Mouse (Mus musculus) neural tube, embryonic 14.5 days (tissue): ENCODE data around the gene Agrn. TPM values are rescaled to one million over a fixed set of nuclear protein-coding genes. Genes with fewer than 3 reads are reported as not detected.
A peak's percentile ranks its signal among the peaks of the same experiment; 100 is the strongest.

Experiments
- ATAC-seq: fragments of 200-750 bp; cut with Nextera tagmentation; 2 replicates; pipeline ENCODE4 v1.8.0; 2017; ENCODE audit warnings: low read depth, mild to moderate bottlenecking, moderate TSS enrichment, moderate library complexity
- H3K27ac ChIP-seq: fragments of 300-500 bp; sonication (generic); 2 replicates; pipeline ENCODE4 v1.5.1; 2014; ENCODE audit warnings: low read depth, mild to moderate bottlenecking, control low read depth, low read length, moderate library complexity, mixed read lengths
- H3K27me3 ChIP-seq: fragments of 300-500 bp; sonication (generic); 2 replicates; pipeline ENCODE4 v1.6.1; 2014; ENCODE audit warnings: low read length; ENCODE audit not compliant: control insufficient read depth, insufficient read depth
- H3K36me3 ChIP-seq: fragments of 300-500 bp; sonication (generic); 2 replicates; pipeline ENCODE4 v1.6.1; 2014; ENCODE audit warnings: low read length, mixed read lengths; ENCODE audit not compliant: control insufficient read depth, insufficient read depth
- H3K4me1 ChIP-seq: fragments of 300-500 bp; sonication (generic); 2 replicates; pipeline ENCODE4 v1.6.1; 2014; ENCODE audit warnings: low read length; ENCODE audit not compliant: control insufficient read depth, insufficient read depth
- H3K4me2 ChIP-seq: fragments of 300-500 bp; sonication (generic); 2 replicates; pipeline ENCODE4 v1.6.1; 2014; ENCODE audit warnings: mild to moderate bottlenecking, low read depth, low read length, control low read depth
- H3K4me3 ChIP-seq: fragments of 300-500 bp; sonication (generic); 2 replicates; pipeline ENCODE4 v1.5.1; 2014; ENCODE audit warnings: low read depth, low read length, control low read depth, mixed read lengths
- H3K9ac ChIP-seq: fragments of 300-500 bp; sonication (generic); replicated peaks from 2 replicates; pipeline ENCODE4 v1.6.1; 2014; ENCODE audit warnings: low read depth, mild to moderate bottlenecking, control low read depth, low read length, mixed read lengths
- H3K9me3 ChIP-seq: fragments of 300-500 bp; sonication (generic); 2 replicates; pipeline ENCODE4 v1.6.1; 2016; ENCODE audit warnings: low read length; ENCODE audit not compliant: control insufficient read depth
- WGBS: fragments of 180-500 bp; shearing (Covaris S2); extraction: QIAGEN DNeasy Blood & Tissue Kit; methylation state at CpG from one replicate; pipeline ENCODE4 v1.1.7; 2014; 5-methylcytosine and 5-hydroxymethylcytosine counted together
- polyA plus RNA-seq: library from polyadenylated mRNA; unstranded; fragments of >200 nt; fragmentation: Nextera tagmentation; extraction: Ambion mirVana; gene quantifications from 2 replicates; pipeline ENCODE4 v1.2.1, GENCODE M21; 2014

Agrn gene
- polyA plus RNA-seq, 1 experiment from 2014 or later, result 100 TPM

DNA sequence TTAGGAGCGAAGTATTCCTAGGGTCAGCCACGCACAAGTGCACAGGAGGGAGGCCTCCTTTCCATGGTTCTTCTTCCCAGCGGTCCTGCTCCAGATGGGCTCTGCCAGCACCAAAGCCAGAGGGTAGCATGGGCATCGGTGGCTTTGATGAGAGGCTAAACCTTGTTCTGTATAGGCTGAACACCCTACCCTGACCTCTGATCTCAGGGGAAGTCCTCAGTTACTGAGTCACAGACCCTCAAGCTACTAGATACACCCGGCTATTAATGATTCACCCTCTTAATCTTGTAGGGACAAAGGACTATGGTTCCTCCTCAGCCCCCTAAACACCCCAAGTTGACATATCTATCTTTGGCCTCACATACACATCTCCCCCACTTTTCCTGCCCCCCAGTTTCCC lies 3.4 kb downstream of the Agrn start:
- Histone ChIP-seq H3K4me2 (no peak overlapping the region), H3K27ac (no peak overlapping the region), H3K9ac (no peak overlapping the region), H3K4me1 (peaks cover 43% of the 10 kb centered on the region), H3K9me3 (no peaks in the 10 kb centered on the region), H3K4me3 (no peak overlapping the region), H3K36me3 (no peaks in the 10 kb centered on the region; the same call in 1 of the 2 replicates), H3K27me3 (no peaks in the 10 kb centered on the region)
- ATAC-seq, result no peak
- 75% methylated on average over 5 of the region's 5 CpGs for WGBS

DNA sequence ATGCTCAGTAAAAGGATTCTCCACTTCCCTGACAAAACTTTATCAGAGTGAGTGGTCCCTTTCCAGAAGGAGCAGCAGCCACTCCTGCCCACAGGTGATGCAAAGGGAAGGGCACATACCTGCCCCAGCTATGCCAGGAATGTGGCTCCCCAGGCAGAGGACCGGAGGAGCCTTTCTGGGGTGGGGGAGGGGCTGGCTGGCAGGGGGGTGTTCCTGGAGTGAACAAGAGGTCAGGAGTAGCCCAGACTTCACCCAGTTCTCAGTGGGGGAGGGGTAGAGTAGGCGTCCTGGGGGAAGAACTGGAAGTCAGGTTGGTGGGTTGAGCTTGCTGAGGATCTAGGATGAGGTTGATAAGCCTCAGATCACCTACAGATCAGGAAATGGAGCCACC lies 4.1 kb downstream of the Agrn start:
- ATAC-seq, result no peak
- no peaks in the 10 kb centered on the region for H3K9me3 ChIP-seq
- no peak overlapping the region for H3K9ac ChIP-seq
- H3K27me3 ChIP-seq, result no peaks in the 10 kb centered on the region
- no peak overlapping the region for H3K27ac ChIP-seq
- H3K4me3 ChIP-seq, result no peak overlapping the region
- peaks cover 50% of the 10 kb centered on the region for H3K4me1 ChIP-seq
- 15% methylated on average over 2 of the region's 2 CpGs for WGBS
- H3K36me3 ChIP-seq, result no peaks in the 10 kb centered on the region; the same call in 1 of the 2 replicates
- H3K4me2 ChIP-seq, result no peak overlapping the region

DNA sequence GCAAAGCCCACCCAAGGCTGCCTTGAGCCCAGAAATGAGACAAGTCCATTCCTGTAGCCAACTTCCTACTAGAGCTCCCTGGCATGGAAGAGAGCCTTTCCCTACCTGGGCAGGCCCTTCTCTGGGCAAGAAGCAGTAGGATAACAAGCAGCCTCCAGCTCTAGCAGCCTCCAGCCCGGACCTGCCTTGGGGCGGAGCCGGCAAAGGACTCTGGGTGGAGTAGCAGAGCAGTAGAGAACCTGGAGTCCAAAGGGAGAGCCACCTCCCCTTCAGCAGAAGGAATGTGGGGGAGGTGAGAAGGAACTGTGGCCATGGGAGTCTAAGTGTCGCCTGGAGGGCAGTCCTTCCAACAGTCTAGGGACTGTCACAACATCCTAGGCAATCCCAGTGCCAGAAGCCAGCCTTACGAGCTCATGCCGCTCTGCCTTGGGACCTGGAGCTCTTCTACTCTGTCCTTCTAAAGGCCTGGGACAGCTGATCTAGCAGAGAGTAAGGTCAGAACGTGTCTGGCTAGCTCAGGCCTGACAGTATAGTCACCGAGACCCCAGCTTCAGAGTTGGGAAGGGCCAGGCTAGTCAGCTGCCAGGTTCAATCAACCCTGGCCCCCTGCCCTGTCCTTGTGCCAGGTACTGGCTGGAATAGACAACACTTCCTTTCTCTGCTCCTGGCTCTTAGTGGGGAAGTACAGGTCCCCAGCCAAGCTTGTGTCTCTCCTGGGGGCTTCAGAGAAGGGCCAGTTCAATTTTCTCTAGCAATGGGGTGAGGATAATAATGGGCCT lies 4.7 kb downstream of the Agrn start:
- Histone ChIP-seq H3K36me3 (no peaks in the 10 kb centered on the region; the same call in 1 of the 2 replicates), H3K27ac (0 out of 2 replicates have a peak overlapping the region, but pooled peaks have one; percentile 28), H3K9me3 (no peaks in the 10 kb centered on the region), H3K4me3 (no peak overlapping the region), H3K4me2 (no peak overlapping the region), H3K9ac (no peak overlapping the region), H3K27me3 (no peaks in the 10 kb centered on the region), H3K4me1 (peaks cover 52% of the 10 kb centered on the region)
- WGBS, result 54% methylated on average over 8 of the region's 8 CpGs
- ATAC-seq, result no peak

DNA sequence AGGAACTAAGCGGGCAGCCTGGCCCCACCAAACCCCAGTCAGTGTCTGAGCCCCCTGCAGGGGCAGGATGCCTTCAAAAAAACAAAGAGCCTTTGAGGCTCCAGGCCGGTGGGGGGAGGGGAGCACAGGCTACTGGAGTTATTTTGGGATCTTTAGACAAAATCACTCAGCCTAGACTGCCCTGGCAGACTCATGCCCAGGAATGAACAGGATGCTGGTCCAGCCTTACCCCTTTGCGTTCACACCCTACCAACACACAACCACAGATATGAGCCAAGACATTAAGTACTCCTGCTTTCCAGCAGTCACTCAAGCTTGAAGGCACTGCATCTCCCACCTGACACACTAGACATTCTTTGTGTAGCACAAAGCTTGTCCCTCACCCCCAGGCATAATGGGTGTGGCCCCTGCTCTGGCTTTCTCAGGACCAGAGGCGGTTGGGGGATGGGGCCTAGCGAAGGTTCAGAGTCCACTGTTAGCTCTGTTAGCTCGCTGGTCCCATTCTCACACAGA lies 8.4 kb downstream of the Agrn start:
- Histone ChIP-seq H3K4me3 (no peak overlapping the region), H3K36me3 (no peaks in the 10 kb centered on the region; the same call in 1 of the 2 replicates), H3K27ac (peak overlapping the region; percentile 74), H3K9me3 (no peaks in the 10 kb centered on the region), H3K4me1 (peaks cover 60% of the 10 kb centered on the region), H3K9ac (no peak overlapping the region; the same call in 1 of the 2 replicates), H3K27me3 (no peaks in the 10 kb centered on the region), H3K4me2 (peak overlapping the region; percentile 33; the same call in 1 of the 2 replicates)
- peak; percentile 36; the same call in 1 of the 2 replicates for ATAC-seq
- WGBS, result 9% methylated on average over 6 of the region's 6 CpGs

DNA sequence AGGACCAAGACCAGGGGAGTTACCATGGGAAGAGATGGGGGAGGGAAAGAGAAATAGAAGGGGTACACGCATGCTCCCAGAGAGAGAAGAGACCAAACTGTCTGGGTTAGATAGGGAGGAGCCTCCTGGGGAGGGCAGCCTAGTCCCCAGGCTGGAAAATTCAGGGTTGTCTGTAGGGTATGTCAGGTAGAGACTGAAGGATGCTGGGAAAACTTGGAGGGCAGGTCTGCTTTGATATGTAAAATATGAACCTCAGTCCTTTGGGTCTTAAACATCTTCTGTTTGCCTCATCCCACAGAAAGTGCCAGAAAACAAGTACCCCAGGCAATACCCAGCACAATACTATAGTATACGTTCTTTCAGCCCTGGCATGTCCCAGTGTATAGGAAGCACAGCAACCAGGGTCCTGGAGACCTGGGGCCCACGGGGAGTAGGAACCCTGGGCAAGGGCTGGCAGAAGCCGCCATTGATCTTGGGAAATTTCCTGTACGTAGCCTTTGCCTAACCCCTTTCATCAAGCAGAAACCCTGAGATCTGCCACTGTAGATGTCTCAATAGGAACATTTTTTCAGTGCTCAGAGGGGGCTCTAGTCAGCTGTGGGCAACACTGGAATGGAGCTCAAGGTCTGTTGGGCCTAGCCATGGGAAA lies 9.0 kb downstream of the Agrn start:
- no peak overlapping the region for H3K4me3 ChIP-seq
- no peak for ATAC-seq
- H3K27ac ChIP-seq, result peak overlapping the region; percentile 74; the same call in 1 of the 2 replicates
- no peaks in the 10 kb centered on the region; the same call in 1 of the 2 replicates for H3K36me3 ChIP-seq
- H3K9me3 ChIP-seq, result no peaks in the 10 kb centered on the region
- H3K4me2 ChIP-seq, result no peak overlapping the region
- no peaks in the 10 kb centered on the region for H3K27me3 ChIP-seq
- 33% methylated on average over 5 of the region's 5 CpGs for WGBS
- no peak overlapping the region for H3K9ac ChIP-seq
- H3K4me1 ChIP-seq, result peaks cover 61% of the 10 kb centered on the region

DNA sequence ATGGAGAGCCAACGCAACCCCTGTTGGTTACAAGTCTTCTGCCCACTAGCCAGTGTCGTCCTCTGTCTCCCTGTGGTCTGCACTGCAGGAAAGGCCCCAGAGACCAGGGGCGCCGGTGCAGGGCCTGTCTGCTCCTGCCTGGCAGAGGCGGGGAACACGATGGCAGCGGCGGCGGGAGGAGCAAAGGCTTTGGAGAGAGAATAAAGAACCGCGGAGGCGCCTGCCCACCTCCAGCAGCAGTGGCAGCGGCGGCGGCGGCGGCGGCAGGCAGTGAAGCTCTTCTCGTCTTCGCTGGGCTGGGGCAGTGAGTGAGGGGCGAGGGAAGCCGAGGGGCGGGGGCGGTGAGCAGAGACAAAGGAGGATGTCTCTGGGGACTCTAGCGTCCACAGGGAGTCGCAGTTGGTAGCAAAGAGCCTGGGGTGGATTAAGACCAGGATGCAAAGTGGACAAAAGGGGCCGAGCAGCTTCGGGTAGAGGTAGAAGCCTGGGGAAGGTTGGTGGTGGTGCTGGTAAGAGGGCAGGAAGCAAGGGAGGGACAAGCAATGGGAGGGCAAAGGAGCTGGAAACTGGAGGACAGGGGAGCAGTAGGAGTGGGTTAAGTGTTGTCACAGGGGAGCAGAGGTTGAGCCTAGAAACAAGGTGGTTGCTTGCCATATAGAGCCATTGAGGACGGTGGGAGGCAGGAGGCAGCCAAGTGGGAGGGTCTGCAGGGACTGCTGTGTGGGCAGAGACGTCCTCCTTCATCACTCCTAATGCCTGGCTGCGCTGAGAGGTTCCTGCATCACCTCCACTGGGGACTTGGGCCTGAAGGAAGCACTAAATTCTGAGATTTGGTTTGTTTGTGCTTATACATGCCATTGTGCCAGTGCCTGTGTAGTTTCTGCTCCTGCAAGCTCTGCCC lies 11.1 kb downstream of the Agrn start:
- Histone ChIP-seq H3K36me3 (peaks cover 5% of the 10 kb centered on the region; the same call in 1 of the 2 replicates), H3K9ac (peak overlapping the region; percentile 84), H3K9me3 (no peaks in the 10 kb centered on the region), H3K4me3 (peak overlapping the region; percentile 55), H3K27ac (peak overlapping the region; percentile 94), H3K4me1 (peaks cover 79% of the 10 kb centered on the region), H3K27me3 (no peaks in the 10 kb centered on the region), H3K4me2 (peak overlapping the region; percentile 83)
- WGBS, result 4% methylated on average over 30 of the region's 31 CpGs
- peak; percentile 50 for ATAC-seq

DNA sequence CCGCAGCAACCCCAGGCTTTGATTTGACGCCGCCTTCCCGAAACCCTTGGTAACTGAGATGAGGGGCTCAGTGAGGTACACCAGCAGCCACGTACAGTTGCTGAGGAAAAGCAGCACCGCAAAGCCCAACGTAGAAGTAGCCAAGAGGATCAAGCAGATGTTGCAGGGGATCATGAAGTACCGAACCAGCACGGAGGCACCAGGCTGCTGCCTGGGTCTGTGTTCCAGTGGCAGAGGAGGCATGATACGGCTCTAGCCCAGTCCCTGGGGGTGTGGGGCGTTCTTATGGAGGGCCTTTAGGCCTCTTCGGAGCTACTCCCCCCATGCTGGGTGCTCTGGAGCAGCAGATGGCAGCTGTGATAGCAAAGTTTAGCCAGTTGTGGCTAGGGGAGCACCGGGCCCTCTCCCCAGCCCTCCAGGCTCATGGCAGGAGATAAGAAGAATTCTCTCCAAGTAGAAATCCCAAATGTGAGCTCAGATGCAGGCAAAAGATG lies 11.8 kb downstream of the Agrn start:
- no peaks in the 10 kb centered on the region for H3K27me3 ChIP-seq
- peak overlapping the region; percentile 94 for H3K27ac ChIP-seq
- peak overlapping the region; percentile 83 for H3K4me2 ChIP-seq
- peak overlapping the region; percentile 55 for H3K4me3 ChIP-seq
- WGBS, result 52% methylated on average over 13 of the region's 13 CpGs
- H3K4me1 ChIP-seq, result peaks cover 84% of the 10 kb centered on the region
- ATAC-seq, result peak; percentile 7; the same call in 1 of the 2 replicates
- H3K9me3 ChIP-seq, result no peaks in the 10 kb centered on the region
- H3K9ac ChIP-seq, result peak overlapping the region; percentile 84
- H3K36me3 ChIP-seq, result peaks cover 5% of the 10 kb centered on the region; the same call in 1 of the 2 replicates

DNA sequence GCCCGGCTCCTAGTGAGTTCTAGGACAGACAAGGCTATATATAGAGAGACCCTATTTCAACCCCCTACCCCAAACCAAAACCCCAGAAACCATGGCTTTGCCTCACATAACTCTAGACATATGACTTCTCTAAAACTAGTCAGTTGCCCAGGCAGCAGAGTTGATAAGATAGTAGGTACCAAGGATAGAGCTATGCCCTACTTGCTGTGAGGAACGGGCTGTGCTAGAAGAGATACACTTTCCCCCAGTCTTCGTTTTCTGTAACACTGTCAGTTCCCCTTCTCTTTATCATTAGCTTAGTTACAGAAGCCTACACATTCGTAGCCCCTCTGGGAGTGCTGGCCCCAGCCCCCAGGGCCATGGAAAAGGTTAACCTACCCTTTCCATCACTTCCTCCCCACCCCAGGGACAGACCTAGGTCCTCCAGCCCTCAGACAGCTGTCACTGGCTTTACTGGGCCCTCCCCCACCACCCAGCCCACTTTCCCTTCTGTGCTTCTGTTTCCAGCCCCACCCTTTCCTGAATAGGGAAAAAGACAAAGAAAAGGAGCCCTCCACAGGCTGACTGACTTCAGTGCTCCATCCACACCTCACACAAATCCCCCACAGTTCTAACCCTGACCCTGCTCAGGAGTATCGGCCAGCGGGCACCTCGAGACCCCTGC lies 12.9 kb downstream of the Agrn start:
- Histone ChIP-seq H3K36me3 (peaks cover 11% of the 10 kb centered on the region), H3K27ac (peak overlapping the region; percentile 94), H3K27me3 (no peaks in the 10 kb centered on the region), H3K9ac (peak overlapping the region; percentile 84), H3K9me3 (no peaks in the 10 kb centered on the region), H3K4me1 (peaks cover 83% of the 10 kb centered on the region), H3K4me3 (peak overlapping the region; percentile 55), H3K4me2 (peak overlapping the region; percentile 83)
- ATAC-seq, result no peak
- 75% methylated on average over 7 of the region's 7 CpGs for WGBS
